Mouse (Mus musculus): Measurements from ENCODE around the gene Myh6. TPM values are rescaled to one million over a fixed set of nuclear protein-coding genes. Genes with fewer than 3 reads are reported as not detected.

Myh6 gene
- polyA plus RNA-seq, 1 experiment from 2014 or later = 2.1 TPM

GRCm38 (mm10) chr14:54935904-54936830, 30.6 kb downstream of the Myh6 start, which contains the start of gene Cmtm5:
Cmtm5 (plus strand) TSS chr14:54936261.
- peak within 1 kb of the TSS; percentile 26; the same call in 1 of the 2 replicates for H3K9ac ChIP-seq (ENCODE audit: low read length)

GRCm38 (mm10) chr14:54932645-54933150, 34.0 kb downstream of the Myh6 start, which contains the start of gene Il25:
Il25 (plus strand) TSS chr14:54932695.
- Histone ChIP-seq H3K36me3 (ENCODE audit: control insufficient read depth, insufficient read depth, low read length) (no peaks in the 10 kb centered on the region), H3K27me3 (ENCODE audit: control insufficient read depth, insufficient read depth, low read length) (no peaks in the 10 kb centered on the region; the same call in 1 of the 2 replicates), H3K9ac (ENCODE audit: low read length) (no peak within 1 kb of the TSS), H3K4me2 (ENCODE audit: low read depth, low read length) (no peak within 1 kb of the TSS), H3K4me3 (replicated peaks; ENCODE audit: low read length) (no peak within 1 kb of the TSS), H3K27ac (ENCODE audit: low read length) (no peak within 1 kb of the TSS), H3K4me1 (ENCODE audit: control insufficient read depth, insufficient read depth, low read length) (peaks cover 22% of the 10 kb centered on the region), H3K9me3 (replicated peaks; ENCODE audit: control insufficient read depth, low read length) (no peaks in the 10 kb centered on the region)
- 0 out of 2 replicates have a peak, but pooled peaks have one; percentile 30 for ATAC-seq (ENCODE audit: insufficient read depth, low FRiP score)
- 34% methylated on average over 6 of the region's 6 CpGs for WGBS

More at GRCm38 (mm10) chr14:54935904-54936830, 30.6 kb downstream of the Myh6 start, which contains the start of gene Cmtm5:
- 36% methylated on average over 8 of the region's 8 CpGs for WGBS
- H3K9me3 ChIP-seq (replicated peaks; ENCODE audit: control insufficient read depth, low read length) = no peaks in the 10 kb centered on the region
- ATAC-seq (ENCODE audit: insufficient read depth, low FRiP score) = peak; percentile 38
- H3K4me3 ChIP-seq (replicated peaks; ENCODE audit: low read length) = no peak within 1 kb of the TSS
- no peaks in the 10 kb centered on the region for H3K36me3 ChIP-seq (ENCODE audit: control insufficient read depth, insufficient read depth, low read length)
- H3K27me3 ChIP-seq (ENCODE audit: control insufficient read depth, insufficient read depth, low read length) = no peaks in the 10 kb centered on the region; the same call in 1 of the 2 replicates
- 0 out of 2 replicates have a peak, but pooled peaks cover 6% of the 10 kb centered on the region for H3K4me1 ChIP-seq (ENCODE audit: control insufficient read depth, insufficient read depth, low read length)
- 0 out of 2 replicates have a peak within 1 kb of the TSS, but pooled peaks have one; percentile 36 for H3K27ac ChIP-seq (ENCODE audit: low read length)
- H3K4me2 ChIP-seq (ENCODE audit: low read depth, low read length) = no peak within 1 kb of the TSS

GRCm38 (mm10) chr14:54930431-54930830, 36.3 kb downstream of the Myh6 start:
- no peaks in the 10 kb centered on the region for H3K36me3 ChIP-seq (ENCODE audit: control insufficient read depth, insufficient read depth, low read length)
- no peak overlapping the region for H3K27ac ChIP-seq (ENCODE audit: low read length)
- WGBS = 28% methylated on average over 2 of the region's 2 CpGs
- no peak for ATAC-seq (ENCODE audit: insufficient read depth, low FRiP score)
- H3K4me1 ChIP-seq (ENCODE audit: control insufficient read depth, insufficient read depth, low read length) = peaks cover 25% of the 10 kb centered on the region
- no peak overlapping the region for H3K4me3 ChIP-seq (replicated peaks; ENCODE audit: low read length)
- no peak overlapping the region for H3K9ac ChIP-seq (ENCODE audit: low read length)
- no peaks in the 10 kb centered on the region for H3K9me3 ChIP-seq (replicated peaks; ENCODE audit: control insufficient read depth, low read length)
- no peaks in the 10 kb centered on the region for H3K27me3 ChIP-seq (ENCODE audit: control insufficient read depth, insufficient read depth, low read length)
- H3K4me2 ChIP-seq (ENCODE audit: low read depth, low read length) = no peak overlapping the region

- no peaks in the 10 kb centered on the region for H3K27me3 ChIP-seq (ENCODE audit: control insufficient read depth, insufficient read depth, low read length)
- no peaks in the 10 kb centered on the region for H3K9me3 ChIP-seq (replicated peaks; ENCODE audit: control insufficient read depth, low read length)
- 0 out of 2 replicates have a peak overlapping the region, but pooled peaks have one; percentile 18 for H3K27ac ChIP-seq (ENCODE audit: low read length)
- no peaks in the 10 kb centered on the region for H3K36me3 ChIP-seq (ENCODE audit: control insufficient read depth, insufficient read depth, low read length)
- no peak for ATAC-seq (ENCODE audit: insufficient read depth, low FRiP score)
- peaks cover 25% of the 10 kb centered on the region for H3K4me1 ChIP-seq (ENCODE audit: control insufficient read depth, insufficient read depth, low read length)
- WGBS = 58% methylated on average over 5 of the region's 5 CpGs
- no peak overlapping the region for H3K9ac ChIP-seq (ENCODE audit: low read length)
- H3K4me2 ChIP-seq (ENCODE audit: low read depth, low read length) = no peak overlapping the region
- no peak overlapping the region for H3K4me3 ChIP-seq (replicated peaks; ENCODE audit: low read length)
Observed at GRCm38 (mm10) chr14:54929801-54930200, 36.9 kb downstream of the Myh6 start.

- H3K9me3 ChIP-seq (replicated peaks; ENCODE audit: control insufficient read depth, low read length) = no peaks in the 10 kb centered on the region
- 17% methylated on average over 7 of the region's 7 CpGs for WGBS
- H3K4me3 ChIP-seq (replicated peaks; ENCODE audit: low read length) = peak overlapping the region; percentile 73
- H3K9ac ChIP-seq (ENCODE audit: low read length) = peak overlapping the region; percentile 94
- H3K4me2 ChIP-seq (ENCODE audit: low read depth, low read length) = peak overlapping the region; percentile 84
- H3K4me1 ChIP-seq (ENCODE audit: control insufficient read depth, insufficient read depth, low read length) = peaks cover 31% of the 10 kb centered on the region
- no peaks in the 10 kb centered on the region for H3K27me3 ChIP-seq (ENCODE audit: control insufficient read depth, insufficient read depth, low read length)
- no peak for ATAC-seq (ENCODE audit: insufficient read depth, low FRiP score)
- peak overlapping the region; percentile 100 for H3K27ac ChIP-seq (ENCODE audit: low read length)
- H3K36me3 ChIP-seq (ENCODE audit: control insufficient read depth, insufficient read depth, low read length) = no peaks in the 10 kb centered on the region
Observed at GRCm38 (mm10) chr14:54927296-54927695, 39.4 kb downstream of the Myh6 start.

GRCm38 (mm10) chr14:54926401-54927158, 40.1 kb downstream of the Myh6 start:
- peak overlapping the region; percentile 73 for H3K4me3 ChIP-seq (replicated peaks; ENCODE audit: low read length)
- peak overlapping the region; percentile 94 for H3K9ac ChIP-seq (ENCODE audit: low read length)
- peak overlapping the region; percentile 100 for H3K27ac ChIP-seq (ENCODE audit: low read length)
- WGBS = under 1% methylated on average over 58 of the region's 58 CpGs
- H3K9me3 ChIP-seq (replicated peaks; ENCODE audit: control insufficient read depth, low read length) = no peaks in the 10 kb centered on the region
- no peaks in the 10 kb centered on the region for H3K36me3 ChIP-seq (ENCODE audit: control insufficient read depth, insufficient read depth, low read length)
- H3K27me3 ChIP-seq (ENCODE audit: control insufficient read depth, insufficient read depth, low read length) = no peaks in the 10 kb centered on the region
- peaks cover 31% of the 10 kb centered on the region for H3K4me1 ChIP-seq (ENCODE audit: control insufficient read depth, insufficient read depth, low read length)
- peak; percentile 87 for ATAC-seq (ENCODE audit: insufficient read depth, low FRiP score)
- peak overlapping the region; percentile 84 for H3K4me2 ChIP-seq (ENCODE audit: low read depth, low read length)

- Histone ChIP-seq H3K4me1 (ENCODE audit: control insufficient read depth, insufficient read depth, low read length) (peaks cover 31% of the 10 kb centered on the region), H3K4me2 (ENCODE audit: low read depth, low read length) (peak within 1 kb of the TSS; percentile 84), H3K36me3 (ENCODE audit: control insufficient read depth, insufficient read depth, low read length) (peaks cover 9% of the 10 kb centered on the region; the same call in 1 of the 2 replicates), H3K4me3 (replicated peaks; ENCODE audit: low read length) (peak within 1 kb of the TSS; percentile 73), H3K9ac (ENCODE audit: low read length) (peak within 1 kb of the TSS; percentile 94), H3K27ac (ENCODE audit: low read length) (peak within 1 kb of the TSS; percentile 100), H3K9me3 (replicated peaks; ENCODE audit: control insufficient read depth, low read length) (no peaks in the 10 kb centered on the region), H3K27me3 (ENCODE audit: control insufficient read depth, insufficient read depth, low read length) (no peaks in the 10 kb centered on the region)
- peak; percentile 51 for ATAC-seq (ENCODE audit: insufficient read depth, low FRiP score)
- WGBS = 2% methylated on average over 57 of the region's 57 CpGs
Observed at GRCm38 (mm10) chr14:54925349-54926342, 41.1 kb downstream of the Myh6 start, which contains the start of gene Efs. Efs (minus strand) TSS chr14:54926126.
